Mouse (Mus musculus) spleen, adult 12 weeks (tissue): Measurements from ENCODE around the gene Kalrn.
A peak's percentile ranks its signal among the peaks of the same experiment; 100 is the strongest.

Source experiments
- DNase-seq: peaks from one replicate; pipeline ENCODE4 v3.0.0; 2022; ENCODE audit warnings: low spot score

Gene Kalrn

GRCm38 (mm10) chr16:34034267-34034666, 539.1 kb downstream of the Kalrn start:
- no peak for DNase-seq

- DNase-seq: no peak
Measured at GRCm38 (mm10) chr16:34032011-34032645, 541.2 kb downstream of the Kalrn start.

DNA sequence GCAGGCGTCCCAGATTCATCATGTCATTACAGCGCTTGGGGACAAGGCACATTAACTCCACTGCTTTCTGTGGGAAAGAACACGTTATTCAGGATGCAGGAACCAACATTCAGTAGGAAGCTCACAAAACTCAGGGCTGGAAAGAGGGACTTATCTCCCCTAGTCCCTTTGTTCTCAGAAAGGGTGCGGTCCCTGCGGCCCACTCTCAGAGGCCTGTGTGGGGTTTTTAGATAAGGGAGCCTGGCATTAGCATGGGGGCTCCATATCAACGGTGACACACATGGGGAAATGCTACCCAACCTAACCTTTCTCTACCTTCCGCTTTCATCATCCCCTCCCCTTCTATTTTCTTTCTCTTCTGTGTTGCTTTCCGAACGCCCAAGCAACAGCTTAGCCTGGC, 541.8 kb downstream of the Kalrn start:
- DNase-seq: peak; percentile 31

GRCm38 (mm10) chr16:34030379-34030778, 543.0 kb downstream of the Kalrn start:
- DNase-seq: no peak

- no peak for DNase-seq
Measured at GRCm38 (mm10) chr16:34029790-34030189, 543.5 kb downstream of the Kalrn start.

GRCm38 (mm10) chr16:34017241-34017640, 556.1 kb downstream of the Kalrn start:
- DNase-seq: no peak

- no peak for DNase-seq
Measured at GRCm38 (mm10) chr16:34011991-34012845, 561.1 kb downstream of the Kalrn start.

DNA sequence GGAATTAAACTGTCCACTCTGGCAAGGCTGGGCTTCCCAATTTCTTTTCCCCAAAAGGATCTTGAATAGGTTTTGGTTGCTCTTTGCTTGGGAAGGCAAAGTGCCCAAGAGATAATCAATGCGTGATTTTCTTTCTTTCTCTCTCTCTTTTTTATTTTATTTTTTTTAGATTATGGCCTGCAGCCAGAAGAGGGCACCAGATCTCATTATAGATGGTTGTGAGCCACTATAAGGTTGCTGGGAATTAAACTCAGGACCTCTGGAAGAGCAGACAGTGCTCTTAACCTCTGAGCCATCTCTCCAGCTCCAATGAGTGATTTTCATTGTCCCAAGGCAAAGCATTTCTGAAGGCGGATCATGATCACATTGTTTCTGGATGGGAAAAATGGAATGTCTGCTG, 563.8 kb downstream of the Kalrn start:
- no peak for DNase-seq

DNA sequence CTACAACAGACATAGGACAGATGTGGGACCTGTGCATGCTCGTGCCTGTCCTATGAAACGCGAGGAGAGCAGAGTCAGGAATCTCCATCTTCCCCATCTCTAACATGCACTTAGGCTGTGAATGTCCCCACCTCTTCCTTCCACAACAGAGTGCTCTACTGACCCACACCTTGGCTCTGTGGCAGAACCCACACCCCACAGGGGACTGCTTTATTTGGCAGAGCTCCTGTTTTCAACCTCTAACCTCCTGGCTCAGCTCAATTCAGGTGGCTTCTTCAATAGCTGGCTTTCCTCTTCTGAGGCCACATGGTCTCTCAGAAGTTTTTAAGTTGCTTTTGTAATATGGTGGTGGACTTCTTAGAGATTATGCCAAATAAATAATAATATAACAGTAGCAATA, 567.3 kb downstream of the Kalrn start:
- DNase-seq: no peak

DNA sequence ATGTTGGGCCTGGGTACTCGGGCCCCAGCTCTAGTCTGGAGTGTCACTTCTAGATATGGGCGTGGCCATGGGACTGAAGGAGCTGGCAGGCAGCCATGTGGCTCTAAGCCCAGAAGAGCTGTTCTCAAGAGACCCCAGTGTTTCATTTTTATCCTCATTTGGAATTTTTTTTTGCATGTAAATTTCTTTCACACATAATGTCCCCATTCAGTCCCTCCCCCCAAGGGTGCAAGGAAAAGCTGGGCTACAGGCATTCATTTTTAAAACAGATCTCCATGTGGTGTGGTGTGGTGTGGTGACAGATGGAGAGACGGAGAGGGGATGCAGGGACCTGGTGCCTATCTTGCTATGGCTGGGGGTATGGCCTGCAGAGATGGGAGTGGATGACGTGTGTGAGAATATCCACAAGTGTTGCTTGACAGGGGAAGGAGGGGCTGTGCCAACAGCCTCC, 569.2 kb downstream of the Kalrn start:
- DNase-seq: no peak

DNA sequence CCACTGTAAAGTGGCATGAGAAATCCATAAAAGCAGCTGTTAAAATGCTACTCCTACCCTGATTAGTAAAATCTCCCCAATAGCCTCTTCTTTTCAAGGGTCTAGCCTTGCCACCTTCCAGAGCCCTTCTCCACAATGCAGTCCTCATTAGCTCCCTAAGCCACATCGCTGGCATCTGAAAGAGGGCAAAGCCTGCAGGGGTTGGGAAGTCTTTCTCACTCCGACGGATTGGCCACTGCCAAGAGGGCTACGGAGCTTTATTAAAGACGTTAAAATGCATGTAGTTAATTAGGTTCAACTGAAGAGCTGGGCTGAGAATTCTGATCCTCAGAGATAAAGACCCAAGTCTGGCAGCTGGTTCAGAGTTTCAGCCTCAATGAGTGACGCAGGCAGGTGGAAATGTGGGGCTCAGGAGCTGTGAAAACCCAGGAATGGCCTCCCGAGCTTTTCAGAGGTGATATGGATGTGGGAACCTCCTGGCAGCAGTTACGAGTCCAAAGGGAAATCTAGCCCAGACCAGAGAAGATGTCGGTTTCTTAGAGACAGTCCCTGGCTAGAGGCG, 569.7 kb downstream of the Kalrn start:
- DNase-seq: no peak

- DNase-seq: no peak
Measured at GRCm38 (mm10) chr16:34000715-34001114, 572.6 kb downstream of the Kalrn start.

GRCm38 (mm10) chr16:33999388-33999787, 573.9 kb downstream of the Kalrn start:
- DNase-seq: no peak

GRCm38 (mm10) chr16:33998011-33998410, 575.3 kb downstream of the Kalrn start:
- no peak for DNase-seq

GRCm38 (mm10) chr16:33996030-33996429, 577.3 kb downstream of the Kalrn start:
- DNase-seq: peak; percentile 60

GRCm38 (mm10) chr16:33995496-33995895, 577.8 kb downstream of the Kalrn start:
- no peak for DNase-seq

GRCm38 (mm10) chr16:33994321-33994720, 579.0 kb downstream of the Kalrn start:
- no peak for DNase-seq

DNA sequence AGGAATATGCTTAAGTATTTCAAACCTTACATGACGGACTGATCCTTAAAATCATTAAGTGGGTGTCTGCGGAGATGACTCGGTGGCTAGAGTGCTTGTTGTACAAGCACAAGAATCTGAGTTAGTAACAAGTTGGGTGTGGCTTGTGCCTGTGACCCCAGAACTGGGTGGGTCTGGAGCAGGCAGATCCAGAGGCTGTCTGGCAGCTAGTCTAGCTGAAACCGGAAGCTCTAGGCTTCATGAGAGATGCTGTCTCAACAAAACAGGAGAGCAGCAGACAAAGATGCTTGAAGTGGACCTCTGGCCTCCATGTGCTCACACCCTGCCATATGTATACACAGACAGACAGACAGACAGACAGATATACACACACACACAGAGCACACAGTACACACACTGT, 582.6 kb downstream of the Kalrn start:
- DNase-seq: no peak

DNA sequence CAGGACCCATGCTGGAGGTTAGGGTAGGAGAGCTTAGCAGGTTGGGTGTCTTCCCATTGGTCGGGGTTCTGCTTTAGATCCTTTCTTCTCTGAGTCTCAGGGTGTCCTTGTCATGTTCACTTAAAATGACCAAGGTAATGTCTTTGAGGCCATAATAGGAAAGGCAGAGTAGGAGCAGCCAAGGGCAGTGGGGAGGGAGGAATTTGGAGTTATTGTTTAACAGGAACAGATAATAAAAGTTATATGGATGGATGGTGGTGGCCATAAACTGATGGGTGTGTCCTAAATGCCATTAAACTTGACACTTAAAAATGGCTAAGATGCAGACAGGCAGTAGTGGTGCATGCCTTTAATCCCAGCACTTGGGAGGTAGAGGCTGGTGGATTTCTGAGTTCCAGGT, 584.2 kb downstream of the Kalrn start:
- DNase-seq: no peak

DNA sequence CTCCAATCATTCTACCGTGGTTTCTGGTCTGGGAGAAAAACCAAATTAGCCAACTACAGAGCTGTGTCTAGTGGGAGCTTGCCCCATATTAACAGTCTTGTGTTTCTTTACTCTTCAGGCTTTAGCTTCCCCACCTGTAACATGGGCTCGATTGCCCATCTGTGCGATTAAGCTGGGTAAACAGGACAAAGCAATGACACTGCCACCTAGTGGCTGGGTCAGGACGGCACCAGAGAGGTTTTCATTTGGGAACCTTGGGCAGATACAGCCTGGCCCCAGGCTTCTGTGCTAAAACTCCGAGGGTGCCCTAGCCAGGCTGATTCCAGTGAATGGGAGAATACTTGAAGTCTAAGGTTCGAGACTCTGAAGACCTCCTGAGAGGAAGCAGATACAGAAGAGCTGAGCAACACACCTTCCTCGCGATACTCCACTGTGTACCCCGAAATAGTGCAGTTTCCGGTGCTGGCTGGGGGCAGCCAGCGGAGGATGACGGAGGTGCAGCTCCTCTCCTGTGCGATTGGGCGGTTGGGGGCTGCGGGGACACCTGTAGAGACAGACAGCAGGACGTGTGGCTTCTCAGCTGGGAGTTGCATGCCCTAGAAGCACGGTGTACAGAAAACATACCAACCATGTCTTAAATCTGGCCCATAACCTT, 584.8 kb downstream of the Kalrn start:
- DNase-seq: peak; percentile 54

GRCm38 (mm10) chr16:33986993-33987392, 586.3 kb downstream of the Kalrn start:
- no peak for DNase-seq

- DNase-seq: no peak
Measured at GRCm38 (mm10) chr16:33985372-33985771, 588.0 kb downstream of the Kalrn start.

DNA sequence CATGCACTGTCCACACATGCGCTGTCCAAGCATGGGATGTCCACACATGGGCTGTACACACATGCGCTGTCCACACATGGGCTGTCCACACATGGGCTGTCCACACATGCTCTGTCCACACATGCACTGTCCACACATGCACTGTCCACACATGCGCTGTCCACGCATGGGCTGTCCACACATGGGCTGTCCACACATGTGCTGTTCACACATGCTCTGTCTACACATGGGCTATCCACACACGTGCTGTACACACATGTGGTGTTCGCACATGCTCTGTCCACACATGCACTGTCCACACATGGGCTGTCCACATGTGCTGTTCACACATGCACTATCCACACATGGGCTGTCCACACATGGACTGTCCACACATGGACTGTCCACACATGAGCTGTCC, 589.6 kb downstream of the Kalrn start:
- no peak for DNase-seq
